Mouse (Mus musculus): Measurements from ENCODE around the gene Ptprn2.

Ptprn2 gene

GRCm38 (mm10) chr12:117274576-117274975 is 789.1 kb downstream of the Ptprn2 start:
- DNase-seq, result no peak

GRCm38 (mm10) chr12:117280790-117281189 is 795.3 kb downstream of the Ptprn2 start:
- DNase-seq, result no peak

GRCm38 (mm10) chr12:117282659-117283058 is 797.1 kb downstream of the Ptprn2 start:
- peak; percentile 84 for DNase-seq

GRCm38 (mm10) chr12:117287456-117287855 is 801.9 kb downstream of the Ptprn2 start:
- DNase-seq, result no peak

- no peak for DNase-seq
These were observed 806.4 kb downstream of the Ptprn2 start for GRCm38 (mm10) chr12:117291943-117292342.

GRCm38 (mm10) chr12:117296792-117297191 is 811.3 kb downstream of the Ptprn2 start:
- no peak for DNase-seq

- DNase-seq, result no peak
These were observed 813.6 kb downstream of the Ptprn2 start for GRCm38 (mm10) chr12:117299084-117299483.

GRCm38 (mm10) chr12:117304751-117305624 is 819.5 kb downstream of the Ptprn2 start:
- no peak for DNase-seq

- DNase-seq, result no peak
These were observed 820.1 kb downstream of the Ptprn2 start for GRCm38 (mm10) chr12:117305625-117306105.

GRCm38 (mm10) chr12:117312079-117312478 is 826.6 kb downstream of the Ptprn2 start:
- DNase-seq, result no peak

GRCm38 (mm10) chr12:117314987-117315386 is 829.5 kb downstream of the Ptprn2 start:
- no peak for DNase-seq

- DNase-seq, result no peak
These were observed 830.1 kb downstream of the Ptprn2 start for GRCm38 (mm10) chr12:117315661-117316060.

- no peak for DNase-seq
These were observed 832.7 kb downstream of the Ptprn2 start for GRCm38 (mm10) chr12:117318229-117318628.

- DNase-seq, result no peak
These were observed 837.5 kb downstream of the Ptprn2 start for GRCm38 (mm10) chr12:117323017-117323416.
